Mouse (Mus musculus): ENCODE results near the gene AI182371. TPM values are rescaled to one million over a fixed set of nuclear protein-coding genes. Genes with fewer than 3 reads are reported as not detected.

AI182371 gene
- polyA plus RNA-seq, 1 experiment, result 0.25 TPM

GRCm38 (mm10) chr2:35074328-35074727 lies 27.0 kb downstream of the AI182371 start:
- WGBS, result 94% methylated on average over 3 of the region's 3 CpGs

DNA sequence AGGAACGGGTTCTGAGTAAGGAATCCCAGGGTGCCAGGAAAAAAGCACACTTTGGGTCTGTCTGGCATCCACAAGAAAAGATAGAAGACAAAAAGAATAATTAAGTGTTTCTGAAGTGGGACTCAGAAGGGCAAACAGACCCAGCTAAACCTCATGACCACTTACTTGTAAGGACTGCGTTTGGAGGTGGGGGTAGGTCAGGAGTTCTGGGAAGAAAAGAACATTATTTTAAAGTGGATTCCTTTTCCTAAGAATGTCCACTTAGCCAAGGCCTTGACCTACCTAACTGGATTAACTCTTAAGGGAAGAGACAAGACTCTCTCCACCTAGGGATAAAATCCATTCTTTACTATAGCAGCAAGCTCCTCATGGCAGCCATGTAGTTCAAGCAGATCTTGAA lies 28.8 kb downstream of the AI182371 start:
- no peak overlapping the region for H3K4me3 ChIP-seq (ENCODE audit: extremely low read depth, insufficient read depth, insufficient read length)
- no peaks in the 10 kb centered on the region for H3K4me1 ChIP-seq (ENCODE audit: control insufficient read depth, insufficient read depth, insufficient read length)
- 76% methylated on average over 2 of the region's 2 CpGs for WGBS
- H3K27ac ChIP-seq (ENCODE audit: insufficient read depth, low read length), result no peak overlapping the region
- no peaks in the 10 kb centered on the region for H3K36me3 ChIP-seq (ENCODE audit: control insufficient read depth, insufficient read depth, low read length)
- no peak for DNase-seq (ENCODE audit: low read depth in 1 of 2, low spot score in 2 of 2)
- H3K27me3 ChIP-seq (ENCODE audit: control insufficient read depth, insufficient read depth, low read length), result no peaks in the 10 kb centered on the region
- TF ChIP-seq POLR2A (IDR thresholded peaks at IDR 0.05; ENCODE audit: low read depth, low read length) (no peak), CTCF (IDR thresholded peaks at IDR 0.05; ENCODE audit: extremely low read depth, insufficient read depth, insufficient read length, insufficient replicate concordance) (no peak)

More at GRCm38 (mm10) chr2:35074328-35074727, 27.0 kb downstream of the AI182371 start:
- Histone ChIP-seq H3K27me3 (ENCODE audit: control insufficient read depth, insufficient read depth, low read length) (no peaks in the 10 kb centered on the region), H3K4me1 (ENCODE audit: control insufficient read depth, insufficient read depth, insufficient read length) (no peaks in the 10 kb centered on the region), H3K27ac (ENCODE audit: insufficient read depth, low read length) (no peak overlapping the region), H3K36me3 (ENCODE audit: control insufficient read depth, insufficient read depth, low read length) (no peaks in the 10 kb centered on the region), H3K4me3 (ENCODE audit: extremely low read depth, insufficient read depth, insufficient read length) (no peak overlapping the region)
- TF ChIP-seq POLR2A (IDR thresholded peaks at IDR 0.05; ENCODE audit: low read depth, low read length) (no peak), CTCF (IDR thresholded peaks at IDR 0.05; ENCODE audit: extremely low read depth, insufficient read depth, insufficient read length, insufficient replicate concordance) (no peak)
- no peak for DNase-seq (ENCODE audit: low read depth in 1 of 2, low spot score in 2 of 2)

DNA sequence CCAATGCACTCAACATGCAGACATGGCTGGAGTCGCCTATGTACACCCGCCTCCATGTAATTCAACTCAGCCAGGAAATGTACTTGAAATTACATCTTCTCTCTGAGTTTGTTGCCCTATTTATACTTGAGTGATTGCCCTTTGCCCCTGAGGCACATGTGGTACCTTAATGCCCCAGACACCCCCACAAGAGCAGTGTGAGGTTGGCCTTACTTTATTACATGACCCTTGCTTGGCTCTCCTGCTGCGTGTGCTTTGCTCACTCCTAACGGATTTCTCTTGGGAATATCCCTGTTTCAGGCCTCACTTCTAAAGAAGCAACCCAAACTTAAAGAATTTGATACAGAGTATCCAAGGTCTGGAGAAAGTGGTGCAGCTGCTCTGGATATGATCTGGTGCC lies 31.1 kb downstream of the AI182371 start:
- Histone ChIP-seq H3K4me1 (ENCODE audit: control insufficient read depth, insufficient read depth, insufficient read length) (no peaks in the 10 kb centered on the region), H3K27ac (ENCODE audit: insufficient read depth, low read length) (no peak overlapping the region), H3K4me3 (ENCODE audit: extremely low read depth, insufficient read depth, insufficient read length) (no peak overlapping the region), H3K27me3 (ENCODE audit: control insufficient read depth, insufficient read depth, low read length) (no peaks in the 10 kb centered on the region), H3K36me3 (ENCODE audit: control insufficient read depth, insufficient read depth, low read length) (no peaks in the 10 kb centered on the region)
- TF ChIP-seq CTCF (IDR thresholded peaks at IDR 0.05; ENCODE audit: extremely low read depth, insufficient read depth, insufficient read length, insufficient replicate concordance), result no peak
- TF ChIP-seq POLR2A (IDR thresholded peaks at IDR 0.05; ENCODE audit: low read depth, low read length), result no peak
- DNase-seq (ENCODE audit: low read depth in 1 of 2, low spot score in 2 of 2), result no peak
- WGBS, result 88% methylated on average over 4 of the region's 4 CpGs

- no peaks in the 10 kb centered on the region for H3K36me3 ChIP-seq (ENCODE audit: control insufficient read depth, insufficient read depth, low read length)
- no peaks in the 10 kb centered on the region for H3K4me1 ChIP-seq (ENCODE audit: control insufficient read depth, insufficient read depth, insufficient read length)
- no peaks in the 10 kb centered on the region for H3K27me3 ChIP-seq (ENCODE audit: control insufficient read depth, insufficient read depth, low read length)
- no peak overlapping the region for H3K27ac ChIP-seq (ENCODE audit: insufficient read depth, low read length)
- no peak for DNase-seq (ENCODE audit: low read depth in 1 of 2, low spot score in 2 of 2)
- WGBS, result 91% methylated on average over 1 of the region's 1 CpGs
- H3K4me3 ChIP-seq (ENCODE audit: extremely low read depth, insufficient read depth, insufficient read length), result no peak overlapping the region
- TF ChIP-seq POLR2A (IDR thresholded peaks at IDR 0.05; ENCODE audit: low read depth, low read length) (no peak), CTCF (IDR thresholded peaks at IDR 0.05; ENCODE audit: extremely low read depth, insufficient read depth, insufficient read length, insufficient replicate concordance) (no peak)
Observed at GRCm38 (mm10) chr2:35069124-35069523, 32.2 kb downstream of the AI182371 start.

DNA sequence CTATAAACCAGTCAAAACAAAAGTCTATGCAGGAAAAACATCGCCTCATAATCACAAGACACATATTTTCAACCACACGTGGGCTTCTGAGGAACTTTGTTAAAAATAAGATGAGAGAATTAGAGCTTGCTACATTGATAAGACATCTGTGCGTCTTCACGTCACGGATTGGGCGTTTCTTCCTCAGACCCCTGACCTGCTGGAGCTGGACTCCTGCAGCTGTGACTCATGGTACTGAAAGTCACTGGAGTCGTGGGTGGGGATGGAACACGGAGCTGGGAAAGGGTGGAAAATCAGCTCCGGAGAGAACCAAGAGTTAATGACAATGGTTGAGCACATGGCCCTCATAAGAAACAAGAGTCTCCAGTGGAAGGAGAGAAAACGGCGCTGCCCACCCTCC lies 34.2 kb downstream of the AI182371 start:
- H3K36me3 ChIP-seq (ENCODE audit: control insufficient read depth, insufficient read depth, low read length), result no peaks in the 10 kb centered on the region
- H3K4me1 ChIP-seq (ENCODE audit: control insufficient read depth, insufficient read depth, insufficient read length), result no peaks in the 10 kb centered on the region
- WGBS, result 89% methylated on average over 11 of the region's 11 CpGs
- no peak for TF ChIP-seq POLR2A (IDR thresholded peaks at IDR 0.05; ENCODE audit: low read depth, low read length)
- TF ChIP-seq CTCF (IDR thresholded peaks at IDR 0.05; ENCODE audit: extremely low read depth, insufficient read depth, insufficient read length, insufficient replicate concordance), result no peak
- no peak overlapping the region for H3K27ac ChIP-seq (ENCODE audit: insufficient read depth, low read length)
- H3K4me3 ChIP-seq (ENCODE audit: extremely low read depth, insufficient read depth, insufficient read length), result no peak overlapping the region
- no peaks in the 10 kb centered on the region for H3K27me3 ChIP-seq (ENCODE audit: control insufficient read depth, insufficient read depth, low read length)
- no peak for DNase-seq (ENCODE audit: low read depth in 1 of 2, low spot score in 2 of 2)

DNA sequence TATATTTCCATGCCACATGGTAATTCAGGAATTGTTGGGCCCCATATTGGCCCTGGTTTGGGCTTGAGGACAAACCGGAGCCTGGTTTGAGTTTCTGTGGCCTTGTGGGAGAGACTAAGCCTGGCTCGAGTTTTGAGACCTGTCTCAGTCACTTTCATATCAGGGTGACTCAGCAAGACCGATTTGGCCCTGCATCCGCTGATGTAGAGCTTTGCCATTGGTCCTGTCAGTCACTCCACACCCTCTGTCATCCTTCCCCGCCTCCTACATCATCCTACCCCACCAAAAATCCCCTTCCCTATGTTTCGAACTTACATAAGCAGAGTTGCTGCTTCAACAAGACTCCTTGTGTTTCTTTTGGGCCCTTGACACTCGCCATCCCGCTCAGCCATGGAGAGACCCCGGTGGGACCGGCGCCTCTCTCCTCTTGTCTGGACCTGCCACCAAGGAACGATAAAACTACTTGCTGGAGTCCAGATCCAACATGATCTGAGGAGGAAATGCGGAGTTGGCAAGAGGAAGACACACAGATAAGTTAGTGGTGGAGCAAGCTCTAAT lies 34.7 kb downstream of the AI182371 start:
- no peak for TF ChIP-seq POLR2A (IDR thresholded peaks at IDR 0.05; ENCODE audit: low read depth, low read length)
- TF ChIP-seq CTCF (IDR thresholded peaks at IDR 0.05; ENCODE audit: extremely low read depth, insufficient read depth, insufficient read length, insufficient replicate concordance), result no peak
- 95% methylated on average over 13 of the region's 13 CpGs for WGBS

DNA sequence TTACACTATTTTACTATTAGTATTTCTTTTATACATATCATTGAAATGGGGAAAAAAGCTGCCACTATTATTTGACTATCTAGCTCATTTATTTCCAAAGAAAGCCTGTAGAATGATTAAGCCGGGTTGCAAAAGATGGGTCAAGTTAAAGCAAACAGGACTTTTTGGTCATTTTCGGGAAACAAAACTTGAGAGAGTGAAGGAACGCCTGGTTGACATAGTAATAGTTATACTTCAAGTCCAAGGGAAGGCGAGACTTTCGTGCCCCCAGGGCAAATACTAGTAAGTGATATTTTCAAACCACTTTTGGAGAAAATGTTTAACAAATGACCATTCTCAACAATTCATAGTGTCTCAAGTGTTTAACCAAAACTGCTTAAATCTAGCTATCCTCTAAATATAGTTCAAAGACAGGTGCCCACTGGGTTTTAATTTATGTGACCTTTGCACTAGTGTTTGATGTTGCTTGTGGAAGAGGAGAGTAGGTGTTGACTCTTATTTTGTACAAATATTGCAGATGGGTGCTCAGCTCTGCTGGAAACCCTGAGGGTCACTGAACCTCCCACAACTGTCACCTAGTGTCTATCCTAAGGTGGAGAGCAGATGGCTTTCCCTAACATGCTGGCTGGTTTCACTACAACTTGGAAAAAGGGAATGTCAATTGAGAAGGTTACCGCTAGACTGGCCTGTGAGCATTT lies 37.9 kb downstream of the AI182371 start:
- TF ChIP-seq POLR2A (IDR thresholded peaks at IDR 0.05; ENCODE audit: low read depth, low read length), result no peak
- no peak for TF ChIP-seq CTCF (IDR thresholded peaks at IDR 0.05; ENCODE audit: extremely low read depth, insufficient read depth, insufficient read length, insufficient replicate concordance)
- Histone ChIP-seq H3K4me1 (ENCODE audit: control insufficient read depth, insufficient read depth, insufficient read length) (no peaks in the 10 kb centered on the region), H3K27ac (ENCODE audit: insufficient read depth, low read length) (no peak overlapping the region), H3K36me3 (ENCODE audit: control insufficient read depth, insufficient read depth, low read length) (no peaks in the 10 kb centered on the region), H3K27me3 (ENCODE audit: control insufficient read depth, insufficient read depth, low read length) (no peaks in the 10 kb centered on the region), H3K4me3 (ENCODE audit: extremely low read depth, insufficient read depth, insufficient read length) (no peak overlapping the region)
- WGBS, result 90% methylated on average over 6 of the region's 6 CpGs
- DNase-seq (ENCODE audit: low read depth in 1 of 2, low spot score in 2 of 2), result no peak

More for the DNA sequence above, 34.7 kb downstream of the AI182371 start:
- DNase-seq (ENCODE audit: low read depth in 1 of 2, low spot score in 2 of 2), result no peak
- Histone ChIP-seq H3K4me3 (ENCODE audit: extremely low read depth, insufficient read depth, insufficient read length) (no peak overlapping the region), H3K27me3 (ENCODE audit: control insufficient read depth, insufficient read depth, low read length) (no peaks in the 10 kb centered on the region), H3K27ac (ENCODE audit: insufficient read depth, low read length) (no peak overlapping the region), H3K4me1 (ENCODE audit: control insufficient read depth, insufficient read depth, insufficient read length) (no peaks in the 10 kb centered on the region), H3K36me3 (ENCODE audit: control insufficient read depth, insufficient read depth, low read length) (no peaks in the 10 kb centered on the region)
